Mouse (Mus musculus) CD4-positive helper T cell, adult 2 months (primary cell): ENCODE measurements at regions not wholly inside any gene's neighbourhood (a gene's known extent, or its start where the extent isn't known, plus 50 kb on each side); places are given as distances from the start of the nearest gene placed in this dataset.

Experiments used
- DNase-seq: peaks from one replicate; pipeline ENCODE4 v3.0.0-alpha.2; 2012; ENCODE audit warnings: low read depth, missing footprints, low spot score

DNA sequence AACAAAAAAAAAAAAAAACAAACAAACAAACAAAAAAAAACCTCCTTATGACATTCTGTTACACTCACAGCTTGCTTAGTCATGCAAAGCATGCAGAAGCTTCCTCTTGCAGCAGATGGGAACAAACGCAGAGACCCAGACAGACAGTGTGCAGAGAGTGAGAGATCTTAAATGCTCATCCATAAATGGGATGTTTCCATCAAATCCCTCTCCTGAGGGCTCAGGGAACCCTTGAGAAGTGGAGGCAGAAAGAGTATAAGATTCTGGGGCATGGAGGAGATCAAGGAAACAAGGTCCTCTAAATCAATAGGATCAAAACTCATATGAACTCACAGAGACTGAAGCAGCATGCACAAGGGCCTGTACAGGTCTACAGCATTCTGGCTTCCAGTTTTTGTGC, 52.5 kb downstream of the Adm start:
- DNase-seq: no peak

DNA sequence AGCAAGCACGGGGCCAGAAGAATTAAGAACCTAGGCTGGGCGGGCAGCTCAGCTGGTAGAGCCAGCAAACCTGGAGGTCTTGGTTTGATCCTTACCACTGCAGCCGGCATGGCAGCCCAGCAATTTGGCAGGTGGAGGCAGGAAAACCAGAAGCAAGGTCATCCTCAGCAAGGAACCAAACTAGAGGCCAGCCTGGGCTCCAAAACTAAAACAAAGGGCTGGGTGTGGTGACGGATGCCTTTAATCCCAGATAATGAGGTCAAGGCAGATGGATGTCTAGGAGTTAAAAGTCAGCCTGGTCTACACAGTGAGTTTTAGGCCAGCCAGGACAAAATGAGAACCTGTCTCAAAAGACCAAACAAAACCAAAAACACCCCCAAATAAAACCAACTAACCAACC, 55.5 kb downstream of the Adm start:
- no peak for DNase-seq

DNA sequence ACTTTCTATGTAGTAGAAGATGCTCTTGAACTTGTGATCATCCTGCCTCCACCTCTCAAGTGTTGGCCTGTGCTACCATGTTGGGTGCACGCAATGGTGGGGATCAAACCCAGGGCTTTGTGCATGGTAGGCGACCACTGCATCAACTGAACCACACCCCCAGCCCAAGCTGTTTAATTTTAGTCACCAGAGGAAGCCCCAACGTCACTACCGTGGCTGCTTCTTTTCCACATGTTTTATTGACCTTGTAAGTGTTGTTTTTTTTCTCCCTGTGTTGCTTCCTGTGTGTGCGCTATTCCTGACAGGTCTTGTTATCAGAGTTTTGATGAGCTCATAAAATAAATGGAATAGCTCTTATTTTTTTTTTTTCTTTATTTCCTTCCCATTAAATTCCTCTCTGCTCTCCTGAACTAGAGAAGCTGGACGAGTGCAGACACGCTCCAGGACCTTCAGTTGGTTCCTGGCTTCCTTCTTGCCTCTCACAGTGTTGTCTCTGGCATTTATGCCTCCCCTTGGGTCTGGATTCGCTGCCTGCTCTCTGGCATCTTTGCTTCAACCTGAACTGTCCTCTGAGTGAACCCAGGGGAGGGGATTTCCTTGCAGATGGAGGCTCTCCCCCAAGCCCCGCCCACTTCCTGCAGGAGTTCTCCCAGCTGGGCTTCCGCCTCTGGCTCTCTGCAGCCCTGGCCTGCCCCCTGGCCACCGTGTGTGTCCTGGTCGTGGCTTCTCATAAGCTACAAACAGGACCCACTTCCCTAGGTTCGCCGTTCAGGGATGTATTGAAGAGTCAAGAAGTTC, 61.6 kb downstream of the Adm start:
- peak; percentile 65 for DNase-seq

DNA sequence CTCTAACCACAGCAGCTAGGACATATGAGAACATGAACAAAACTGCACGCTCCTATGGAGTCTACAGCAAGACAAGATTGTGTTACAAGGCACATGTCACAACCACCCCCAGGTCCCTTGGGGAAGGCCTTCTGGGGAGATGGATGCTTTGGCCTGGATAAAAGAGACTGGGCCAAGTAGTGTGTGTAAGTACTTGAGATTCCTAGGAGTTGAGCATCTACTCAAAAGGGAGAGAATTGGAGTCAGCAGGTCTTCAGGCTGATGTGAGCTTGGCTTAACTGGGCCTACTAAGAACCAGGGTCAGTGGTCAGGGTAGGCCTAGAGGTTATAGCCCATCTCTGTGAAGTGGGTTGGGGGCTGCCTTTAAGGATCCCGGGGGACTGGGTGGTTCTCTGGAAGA, 62.8 kb downstream of the Adm start:
- no peak for DNase-seq

DNA sequence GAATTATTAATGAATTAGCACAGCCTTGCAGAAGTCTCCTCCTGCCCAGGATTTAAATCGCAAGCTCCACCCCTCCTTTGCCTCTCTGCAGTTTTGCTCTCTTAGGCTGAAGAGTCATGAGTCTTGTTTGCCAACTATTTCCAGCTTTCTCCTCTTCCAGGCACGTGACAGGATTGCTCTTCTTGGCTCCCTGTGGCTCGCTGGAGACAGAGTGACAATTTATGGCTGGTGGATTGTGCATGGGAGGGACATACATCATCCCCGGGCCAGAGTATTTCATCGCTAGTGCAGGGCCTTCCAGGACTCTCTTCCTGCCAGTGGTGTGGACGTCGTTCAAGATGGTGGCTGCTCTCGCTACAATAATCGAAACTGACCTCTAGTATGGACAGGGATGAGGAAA, 63.4 kb downstream of the Adm start:
- no peak for DNase-seq

DNA sequence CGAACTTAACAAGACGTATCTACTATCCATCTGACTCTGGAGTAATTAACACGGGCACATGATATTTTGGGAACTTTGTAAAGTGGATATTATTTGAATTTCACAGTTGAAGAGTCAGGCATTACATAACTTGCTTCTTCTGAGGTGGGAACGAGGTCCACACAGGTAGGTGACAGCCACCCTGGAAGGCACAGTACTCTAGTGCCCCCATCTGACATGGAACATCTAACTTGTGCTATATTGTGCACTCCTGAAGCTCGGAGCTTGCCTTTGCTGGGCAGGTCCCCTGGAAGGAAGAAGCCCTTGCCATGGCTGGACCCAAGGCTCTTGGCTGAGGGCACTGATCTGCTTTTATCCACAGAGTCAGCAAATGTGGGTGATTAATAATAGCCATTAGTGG, 66.8 kb downstream of the Adm start:
- DNase-seq: no peak

DNA sequence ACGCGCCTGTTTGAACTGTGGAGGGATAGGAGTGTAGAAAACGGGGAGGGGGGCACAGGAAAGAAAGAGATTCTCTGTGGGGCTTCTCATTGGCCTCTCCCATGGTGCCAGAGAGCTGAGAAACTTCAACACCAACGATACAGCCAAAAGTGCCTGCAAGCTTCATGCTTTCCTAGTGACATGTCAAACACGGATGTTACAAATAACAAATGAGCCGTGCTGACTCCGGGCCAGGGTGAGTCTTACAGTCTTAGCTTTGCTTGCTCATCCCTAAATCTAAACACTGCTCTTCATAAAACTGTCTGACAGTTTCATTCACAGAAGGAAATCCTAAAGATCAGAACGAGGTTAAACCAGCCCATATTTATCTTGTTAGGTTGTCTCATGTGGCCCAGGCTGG, 68.3 kb downstream of the Adm start:
- DNase-seq: no peak

DNA sequence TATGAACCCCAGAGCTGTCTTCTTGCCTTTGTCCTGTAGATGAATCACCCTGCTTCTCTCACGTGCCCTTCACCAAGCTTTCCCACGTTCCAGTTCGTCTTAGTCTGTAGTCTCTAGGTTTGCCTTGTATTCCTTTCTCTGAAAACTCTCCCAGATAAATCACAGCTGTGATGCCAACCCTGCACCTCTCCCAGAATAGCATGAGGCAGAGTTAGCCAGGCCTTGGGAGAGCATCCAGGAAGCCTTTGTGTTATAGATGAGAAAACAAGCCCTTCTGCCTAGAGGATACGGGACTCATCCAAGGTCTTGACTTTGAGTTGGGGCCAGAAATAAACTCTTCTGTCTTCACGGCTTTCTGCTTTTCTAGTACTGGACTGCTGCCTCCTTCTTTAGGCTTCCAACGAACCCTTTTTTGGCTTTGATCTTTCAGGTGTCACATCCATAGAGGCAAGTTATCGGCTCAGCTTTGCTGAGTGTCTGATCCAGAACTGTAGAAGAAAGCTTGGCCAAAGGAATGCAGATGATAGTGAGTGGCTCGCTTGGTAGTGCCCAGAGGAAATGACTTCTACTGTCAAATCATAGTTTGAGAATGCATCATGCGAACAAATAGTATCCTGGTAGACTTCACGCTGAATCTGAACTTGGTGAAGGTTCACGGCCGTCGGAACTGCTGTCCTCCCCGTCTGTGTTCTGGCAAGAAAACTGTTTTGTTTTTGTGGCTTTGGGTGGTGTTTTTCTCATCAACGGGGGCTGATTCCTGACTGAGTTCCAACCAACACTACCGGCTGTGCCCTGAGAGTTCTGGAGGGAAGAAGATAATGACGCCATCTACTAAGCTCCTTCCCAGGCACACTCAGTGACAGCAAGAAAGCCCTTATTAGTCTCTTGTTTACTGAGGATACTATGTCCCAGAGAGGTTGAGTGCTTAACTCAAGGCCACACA, 69.5 kb upstream of the Ampd3 start:
- DNase-seq: no peak

DNA sequence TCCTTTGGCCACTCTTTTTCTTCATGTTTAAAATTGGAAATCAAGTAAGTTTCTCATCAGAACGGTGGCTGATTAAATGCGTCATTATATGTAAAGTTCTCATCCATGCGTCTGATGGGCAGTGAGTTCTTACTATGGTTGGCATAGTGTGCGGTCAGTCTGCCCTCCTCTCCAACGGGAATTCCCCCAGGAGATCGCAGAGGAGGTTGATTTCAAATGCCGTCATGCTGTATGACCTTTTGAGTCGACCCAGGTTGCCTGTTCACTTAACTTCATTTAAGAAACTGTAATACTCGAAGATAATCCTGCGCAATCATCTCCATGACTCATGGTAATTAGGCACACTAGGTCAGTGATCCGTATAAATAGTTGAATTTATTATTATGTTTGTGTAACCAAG, 68.4 kb upstream of the Ampd3 start:
- no peak for DNase-seq

DNA sequence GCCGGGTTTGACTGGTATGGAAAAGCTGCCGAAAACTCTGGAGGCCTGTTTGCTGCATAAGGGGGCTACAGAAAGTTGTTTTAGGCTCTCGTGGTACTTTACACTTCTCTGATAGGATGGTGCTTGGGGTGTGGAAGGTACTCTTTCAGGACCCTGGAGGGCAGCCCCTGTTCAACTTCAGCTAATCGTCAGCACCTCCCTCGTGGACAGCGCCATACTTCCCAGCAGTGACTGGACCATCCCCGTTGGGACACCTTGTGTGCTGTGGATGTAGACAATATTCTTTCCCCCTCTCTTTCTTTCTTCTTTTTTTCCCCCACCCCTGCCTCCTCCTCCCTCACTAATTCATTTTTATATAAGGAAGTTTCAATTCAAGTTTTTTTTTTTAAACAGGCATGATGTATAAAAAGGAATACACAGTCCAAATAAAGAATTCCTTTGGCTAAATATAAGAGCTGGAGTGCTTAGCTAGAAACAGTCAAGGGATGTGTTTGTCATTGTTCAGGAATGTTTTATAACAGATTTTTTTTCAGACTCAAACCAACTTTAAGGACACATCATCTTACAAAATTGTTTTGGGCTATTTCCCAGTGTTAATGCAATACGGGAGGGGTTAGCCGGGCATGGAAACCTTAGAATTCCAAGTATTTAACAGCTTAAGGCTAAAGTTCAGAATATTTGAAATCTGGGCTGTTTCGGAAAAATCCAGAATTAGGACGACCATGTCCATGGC, 66.2 kb upstream of the Ampd3 start:
- no peak for DNase-seq

DNA sequence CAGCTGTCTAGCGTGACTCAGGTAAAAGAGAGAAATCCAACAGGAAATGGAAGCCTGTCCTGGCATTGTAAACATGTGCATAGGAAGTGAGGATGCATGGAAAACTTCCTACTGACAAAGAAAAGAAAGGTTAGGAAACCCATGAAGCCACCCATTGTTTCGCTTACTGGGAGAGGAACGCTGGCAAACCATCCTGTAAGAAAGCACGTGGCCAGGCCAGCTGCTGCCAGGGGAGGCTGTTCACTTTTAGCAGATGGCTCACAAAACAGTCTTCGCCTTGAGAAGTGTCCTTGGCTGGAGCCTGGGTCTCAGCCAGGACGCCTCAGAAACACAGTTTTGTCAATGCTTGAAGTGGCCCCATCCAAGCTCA, 65.6 kb upstream of the Ampd3 start:
- no peak for DNase-seq

DNA sequence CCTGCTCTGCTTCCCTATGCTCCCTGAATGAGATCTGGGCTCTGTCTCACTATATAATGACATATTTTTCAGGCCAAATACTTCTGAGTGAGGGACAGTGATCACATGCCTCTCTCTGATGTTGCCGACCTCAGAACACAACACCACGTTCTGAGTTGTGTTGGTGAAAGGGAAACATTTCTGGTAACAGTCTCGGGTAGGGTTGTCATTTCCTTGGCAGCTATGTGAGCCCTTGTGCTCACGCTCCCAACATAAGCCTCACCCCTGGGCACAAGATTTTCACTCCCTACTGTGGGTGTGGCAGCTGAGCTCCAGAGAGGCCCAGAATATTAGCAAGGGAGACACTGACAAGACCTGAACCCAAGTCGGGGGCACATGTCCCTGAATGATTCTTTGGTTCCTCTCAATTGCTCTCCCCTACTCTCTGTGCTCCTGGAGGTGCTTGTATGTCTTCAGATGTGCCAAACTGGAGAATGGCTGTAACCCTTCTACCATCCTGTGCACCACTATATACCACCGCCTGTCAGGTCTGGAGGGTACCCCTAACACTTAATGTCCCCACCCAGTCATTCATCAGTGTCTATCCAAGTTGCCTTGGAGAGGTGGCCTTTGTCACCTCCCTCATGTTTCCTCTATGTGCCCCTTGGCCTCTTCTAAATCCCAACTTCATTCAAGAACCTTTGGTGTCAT, 62.5 kb upstream of the Ampd3 start:
- no peak for DNase-seq

DNA sequence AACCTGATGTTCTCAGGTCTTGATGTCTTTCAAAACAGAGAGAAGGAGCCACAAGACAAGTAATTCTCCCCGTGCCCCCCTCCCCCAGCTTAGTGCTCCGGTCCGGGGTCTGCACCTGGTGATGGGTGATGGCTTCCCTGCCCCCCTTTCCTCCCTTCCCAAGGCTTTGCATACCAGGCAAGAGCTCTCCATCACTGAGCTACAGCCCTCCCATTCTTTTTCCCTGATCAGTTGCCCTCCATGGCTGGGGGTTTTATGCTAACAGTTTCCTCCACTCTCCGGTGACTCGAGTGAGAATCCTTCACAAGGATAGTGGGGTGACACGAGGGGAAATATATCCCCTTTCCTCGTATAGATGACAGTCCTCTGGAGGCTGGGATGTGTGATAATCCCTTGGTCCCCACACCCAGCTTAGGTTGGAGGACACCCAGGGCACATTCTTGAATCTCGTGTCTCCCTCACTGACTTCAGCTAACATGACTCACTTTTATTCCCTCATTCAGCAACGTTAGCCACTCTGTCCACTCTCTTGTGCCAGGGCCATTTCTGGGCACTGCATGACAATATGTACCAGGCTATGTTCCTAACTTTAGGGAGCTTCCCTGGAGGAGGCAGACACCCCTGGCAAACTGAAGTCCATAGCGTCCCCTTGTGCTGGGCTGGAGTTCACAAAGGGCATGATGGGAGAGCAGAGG, 61.9 kb upstream of the Ampd3 start:
- no peak for DNase-seq

DNA sequence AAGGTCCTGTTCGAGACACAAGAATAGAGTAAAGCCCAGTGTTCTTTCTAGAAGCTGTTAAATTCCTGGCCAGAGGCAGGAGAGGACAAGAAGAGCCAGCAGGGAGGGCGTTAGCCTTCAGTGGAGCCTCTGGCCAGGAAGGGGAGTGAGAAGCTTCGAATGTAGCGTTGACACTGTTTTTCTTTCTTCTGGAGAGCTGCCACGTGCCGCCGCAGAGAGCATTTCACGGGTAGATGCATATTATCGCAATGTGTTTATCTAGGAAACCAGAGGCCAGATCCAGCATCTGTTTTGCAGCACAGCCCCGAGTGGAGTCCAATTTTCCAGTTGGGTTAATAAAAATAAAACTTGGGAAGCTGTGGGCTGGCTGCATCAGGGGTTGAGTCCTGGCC, 61.3 kb upstream of the Ampd3 start:
- no peak for DNase-seq

DNA sequence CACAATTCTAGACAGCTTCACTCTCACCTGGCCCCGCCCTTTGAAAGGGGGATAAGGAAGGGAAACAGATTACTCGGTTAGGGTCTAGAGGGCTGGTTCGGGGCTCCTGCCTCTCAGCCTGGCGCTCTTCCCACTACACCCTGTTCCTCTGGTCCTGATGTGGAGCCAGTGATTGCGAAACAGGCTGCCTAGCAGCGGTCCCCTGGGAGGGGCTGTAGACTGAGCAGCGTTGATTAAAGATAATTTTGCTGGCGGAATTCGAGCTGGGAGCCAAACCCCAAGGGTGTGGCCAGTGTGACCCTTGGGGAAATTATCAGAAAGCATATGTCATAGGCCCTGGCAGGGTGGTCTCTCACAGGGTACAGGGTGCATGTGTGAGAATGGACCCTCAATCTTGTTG, 59.9 kb upstream of the Ampd3 start:
- DNase-seq: no peak

DNA sequence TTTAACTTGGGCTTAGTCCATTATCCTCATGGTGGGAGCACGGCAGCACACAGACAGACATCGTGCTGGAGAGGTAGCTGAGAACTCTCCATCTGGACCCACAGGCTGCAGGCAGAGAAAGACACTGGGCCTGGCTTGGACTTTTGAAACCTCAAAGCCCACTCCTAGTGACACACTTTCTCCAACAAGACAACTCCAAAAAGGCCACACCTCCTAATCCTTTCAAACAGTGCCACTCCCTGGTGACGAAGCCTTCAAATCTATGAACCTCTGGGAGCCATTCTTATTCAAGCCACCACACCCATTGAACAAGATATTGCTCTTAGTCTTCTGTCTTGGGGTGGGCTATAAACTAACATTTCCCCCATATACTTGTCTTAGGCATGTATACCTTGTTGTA, 59.2 kb upstream of the Ampd3 start:
- DNase-seq: no peak

DNA sequence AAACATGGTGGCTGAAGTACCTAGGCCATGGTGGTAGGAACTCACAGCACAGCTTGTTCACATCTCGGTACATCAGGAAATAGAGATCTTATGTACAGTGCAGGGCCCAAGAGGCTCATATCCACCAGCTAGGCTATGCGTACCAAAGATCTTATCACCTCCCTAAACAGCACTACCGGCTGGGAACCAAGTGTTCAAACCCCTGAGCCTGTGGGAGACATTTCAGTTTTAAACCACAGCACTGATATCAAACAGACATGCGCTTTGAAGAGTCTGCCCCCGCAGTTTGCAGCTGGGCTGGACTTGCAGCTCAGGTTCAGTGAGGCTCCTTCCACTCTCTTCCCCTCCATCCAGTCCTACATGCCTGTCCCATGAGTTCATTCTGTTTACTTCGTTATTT, 58.4 kb upstream of the Ampd3 start:
- peak; percentile 13 for DNase-seq

DNA sequence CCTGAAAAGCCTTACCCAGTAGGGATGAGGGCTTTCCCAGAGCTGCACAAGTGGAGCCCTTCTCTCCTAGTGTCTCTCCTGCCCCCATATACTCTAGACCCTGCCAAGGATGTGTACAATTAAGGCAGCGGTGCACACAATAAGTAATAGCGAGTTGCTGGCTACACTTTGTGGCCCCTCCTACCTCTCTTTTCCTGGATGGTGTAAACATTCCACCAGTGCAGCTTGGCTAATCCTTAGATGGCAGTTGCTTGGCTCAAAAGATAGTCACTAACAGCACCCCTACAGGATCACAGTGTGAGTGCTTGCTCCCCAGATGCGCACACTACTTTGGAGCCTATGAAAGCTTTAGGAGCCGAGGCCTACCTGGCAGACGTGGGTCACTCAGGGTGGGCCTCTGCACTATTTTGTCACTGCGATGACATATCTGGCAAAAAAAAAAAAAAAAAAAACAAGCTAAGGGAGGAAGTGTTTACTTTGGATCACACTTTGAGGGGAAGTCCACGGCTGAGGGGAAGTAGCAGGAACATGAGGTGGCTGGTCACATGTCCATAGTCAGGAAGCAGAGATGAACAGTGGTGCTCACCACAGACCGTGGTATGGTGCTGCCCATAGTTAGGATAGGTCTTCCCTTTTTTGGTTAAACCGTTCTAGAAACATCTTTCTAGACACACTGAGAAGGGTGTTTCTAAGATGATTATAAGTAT, 57.6 kb upstream of the Ampd3 start:
- DNase-seq: no peak

DNA sequence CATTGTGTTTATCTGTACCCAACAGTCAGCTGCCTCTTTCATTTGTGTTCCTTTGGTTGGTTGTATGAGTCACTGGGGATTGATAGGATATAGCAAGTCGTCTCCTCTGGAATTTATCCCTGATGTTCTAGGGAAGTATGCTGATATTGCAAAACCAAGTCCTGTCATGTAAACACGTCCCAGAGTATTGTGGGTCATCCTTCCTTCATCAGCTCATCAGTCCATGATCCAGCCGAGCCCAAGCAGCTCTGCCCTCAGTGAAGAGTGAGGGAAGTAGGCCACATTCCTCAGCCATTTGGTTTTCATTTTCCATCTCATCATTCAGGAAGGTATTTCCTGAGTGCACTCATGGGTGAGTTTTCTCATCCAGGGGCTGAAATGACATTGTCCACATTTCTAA, 54.3 kb upstream of the Ampd3 start:
- DNase-seq: no peak

DNA sequence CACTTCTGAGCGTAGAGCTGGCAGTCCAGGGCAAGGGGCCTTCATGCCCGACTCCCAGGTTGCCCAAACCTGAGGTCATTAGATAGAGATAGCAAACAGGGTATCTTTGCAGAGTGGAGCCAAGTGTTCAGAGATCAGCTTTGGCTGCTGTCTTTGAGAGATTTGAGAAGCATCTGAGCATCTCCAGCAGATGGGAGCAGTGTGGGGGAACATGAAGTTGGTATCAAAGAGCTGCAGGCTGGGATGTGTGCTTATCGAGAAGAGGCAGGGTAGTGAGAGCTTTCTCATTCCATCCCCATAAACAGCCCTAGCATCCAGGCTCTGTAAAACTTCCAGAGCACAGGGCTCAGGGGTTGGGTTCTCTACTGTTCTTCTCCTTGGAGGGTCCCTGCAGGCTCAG, 52.9 kb upstream of the Ampd3 start:
- no peak for DNase-seq

DNA sequence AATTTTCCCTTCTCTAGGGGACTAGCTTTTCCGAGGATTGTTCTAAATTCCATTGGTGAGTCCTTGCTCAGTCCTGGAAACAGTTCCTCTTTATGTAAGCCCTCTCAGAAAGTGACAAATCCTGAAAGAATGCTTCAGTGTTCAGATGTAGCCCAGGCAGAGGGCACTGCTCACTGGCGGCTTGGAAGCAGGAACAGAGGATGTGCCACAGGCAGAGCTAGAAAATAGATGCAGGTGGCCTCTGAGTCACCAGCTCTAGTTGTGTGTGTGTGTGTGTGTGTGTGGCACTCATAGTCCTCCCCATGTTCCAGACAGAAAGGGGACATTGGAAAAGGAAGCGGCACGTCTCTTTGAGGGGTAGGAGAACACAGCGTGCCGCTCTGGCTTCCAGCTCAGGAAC, 52.5 kb upstream of the Ampd3 start:
- no peak for DNase-seq
